Mouse (Mus musculus) G1E (cell line): ENCODE measurements around the gene Fitm2.

Experiments used
- CTCF ChIP-seq: IDR thresholded peaks from 2 replicates; pipeline ENCODE4 v1.5.1; 2012; ENCODE audit warnings: low read depth, low read length, inconsistent platforms, mixed read lengths
- GATA1 ChIP-seq: IDR thresholded peaks from 2 replicates; pipeline ENCODE4 v1.6.1; 2012; ENCODE audit warnings: borderline replicate concordance, low read length, inconsistent platforms, mixed read lengths
- POLR2AphosphoS5 ChIP-seq: IDR thresholded peaks from 2 replicates; pipeline ENCODE4 v1.6.1; 2012; ENCODE audit warnings: low read depth, low read length, inconsistent platforms; ENCODE audit not compliant: insufficient replicate concordance
- TAL1 ChIP-seq: conservative IDR thresholded peaks from 2 replicates; pipeline ENCODE4 v1.6.1; 2012; ENCODE audit warnings: low read depth, low read length, inconsistent platforms, mixed read lengths

- TF ChIP-seq CTCF (peak; percentile 83), GATA1 (no peak), POLR2AphosphoS5 (no peak), TAL1 (no peak)
These were observed at the start of gene Fitm2 for GRCm38 (mm10) chr2:163472466-163472851.
